Mouse (Mus musculus) 3T3-L1 (cell line): Measurements from ENCODE around the gene Scube1.
A peak's percentile ranks its signal among the peaks of the same experiment; 100 is the strongest.

Source experiments
- DNase-seq: peaks from one replicate; pipeline ENCODE4 v3.0.0-alpha.2; 2015; ENCODE audit warnings: low read depth, low spot score

Scube1 gene

DNA sequence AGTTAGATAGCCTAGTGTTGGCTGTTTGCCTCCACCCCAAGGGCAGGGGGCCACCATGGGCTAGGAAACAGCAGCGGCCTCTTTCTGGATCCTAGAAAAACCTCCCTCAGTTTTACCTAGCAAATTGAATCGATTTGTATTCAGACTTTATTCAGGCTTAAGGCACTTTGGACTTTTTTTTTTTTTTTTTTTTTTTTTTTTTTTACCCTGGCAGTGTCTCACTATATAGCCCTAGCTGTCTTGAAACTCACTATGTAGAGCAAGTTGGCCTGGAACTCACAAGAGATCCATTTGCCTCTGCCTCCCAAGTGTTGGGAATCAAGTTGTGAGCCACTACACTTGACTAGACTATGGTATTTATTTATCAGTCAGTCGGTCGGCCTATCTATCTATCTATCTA is 128.0 kb downstream of the Scube1 start:
- no peak for DNase-seq

DNA sequence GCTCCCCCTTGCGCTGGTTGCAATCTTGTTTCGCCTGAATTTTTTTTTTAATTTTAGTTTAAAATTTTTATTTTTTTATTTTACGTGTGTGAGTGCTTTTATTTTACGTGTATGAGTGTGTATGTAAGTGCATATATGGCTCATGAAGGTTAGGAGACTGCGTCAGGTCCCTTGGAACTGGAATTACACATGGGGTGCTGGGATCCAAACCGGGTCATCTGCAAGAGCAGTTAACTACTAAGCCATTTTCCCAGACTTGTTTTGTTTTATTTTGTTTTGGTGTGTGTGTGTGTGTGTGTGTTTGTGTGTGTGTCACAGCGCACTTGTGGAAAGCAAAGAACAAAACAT is 129.5 kb downstream of the Scube1 start:
- peak; percentile 16 for DNase-seq

DNA sequence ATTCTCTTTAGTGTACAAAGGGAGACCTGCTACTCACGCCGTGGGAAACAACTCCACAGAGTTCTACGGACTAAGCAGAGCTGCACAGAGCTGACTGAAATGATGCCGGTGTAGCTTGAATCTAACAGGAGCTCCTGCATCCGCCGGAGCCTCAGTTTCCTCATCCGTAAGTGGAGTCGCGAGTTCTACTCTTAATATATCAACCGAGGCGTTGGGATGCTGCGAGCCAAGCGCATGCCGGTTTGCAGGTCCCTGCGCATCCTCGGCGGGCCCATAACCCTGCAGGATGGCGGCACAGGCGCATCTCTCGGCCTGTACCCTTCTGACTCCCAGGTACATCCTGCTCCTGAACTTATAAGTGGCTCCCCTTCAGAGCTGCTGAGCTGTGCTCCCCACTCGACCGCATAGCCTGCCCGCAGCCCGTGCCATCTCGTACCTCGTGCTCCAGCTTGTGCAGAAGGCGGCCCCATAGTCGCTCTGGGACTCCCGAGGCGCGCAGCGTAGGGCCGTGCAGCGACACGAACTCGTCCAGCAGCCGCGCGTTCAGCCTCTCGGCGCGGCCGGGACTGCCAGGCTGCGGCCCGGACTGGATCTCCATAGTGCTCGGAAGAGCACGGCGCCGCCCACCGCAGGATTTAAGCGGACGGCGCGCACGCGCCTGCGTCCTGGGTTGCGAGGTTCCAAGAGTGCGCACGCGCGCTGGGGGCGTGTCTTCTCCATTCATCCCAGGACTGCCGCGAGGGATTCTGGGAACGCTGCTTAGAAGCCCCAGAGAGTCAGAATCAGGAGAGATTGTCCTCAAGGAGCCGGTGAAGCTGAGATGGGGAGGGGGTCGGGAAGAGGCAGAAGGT is 130.1 kb downstream of the Scube1 start, which contains the start of gene Ttll12:
Gene Ttll12, minus strand, starts transcription at position 645 of the 851 bp plus-strand sequence.
- DNase-seq = peak; percentile 97

DNA sequence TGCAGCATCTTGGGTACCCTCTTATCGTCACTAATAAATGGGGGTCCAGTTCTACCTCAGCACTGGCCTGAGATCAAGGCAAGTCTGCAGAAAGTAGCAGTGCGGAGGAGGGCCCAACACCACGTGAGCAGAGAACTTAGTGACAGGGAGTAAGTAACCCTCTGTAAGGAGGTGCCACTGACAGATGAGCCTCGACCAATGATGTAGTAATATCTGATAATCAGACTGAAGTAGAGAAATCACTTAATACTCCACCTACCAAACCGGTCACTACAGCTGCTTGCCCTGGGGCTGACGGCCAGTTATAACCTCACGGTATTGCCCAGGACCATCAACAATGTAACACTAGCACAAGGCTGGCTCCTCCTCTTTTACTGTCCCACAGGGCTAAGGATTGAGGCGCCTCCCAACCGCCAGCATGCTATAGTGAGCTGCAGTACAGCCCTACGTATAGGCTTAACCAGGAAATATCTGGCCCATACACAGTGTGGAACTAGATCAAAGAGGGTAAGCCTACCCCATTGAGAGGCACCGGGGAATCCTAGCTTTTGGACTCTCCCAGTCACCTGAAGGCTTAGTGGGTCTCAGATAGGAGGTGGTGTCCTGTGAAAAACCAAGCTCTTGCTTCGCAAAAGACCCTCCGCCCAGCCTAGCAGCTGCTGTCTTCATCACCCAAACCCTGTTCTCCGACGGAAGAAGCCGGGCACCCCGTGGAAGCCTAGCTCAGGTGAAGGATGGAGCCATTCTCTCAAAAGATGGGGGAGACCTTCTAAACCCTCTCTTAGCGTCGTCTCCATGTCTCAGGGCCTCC is 130.9 kb downstream of the Scube1 start:
- DNase-seq = peak; percentile 80

DNA sequence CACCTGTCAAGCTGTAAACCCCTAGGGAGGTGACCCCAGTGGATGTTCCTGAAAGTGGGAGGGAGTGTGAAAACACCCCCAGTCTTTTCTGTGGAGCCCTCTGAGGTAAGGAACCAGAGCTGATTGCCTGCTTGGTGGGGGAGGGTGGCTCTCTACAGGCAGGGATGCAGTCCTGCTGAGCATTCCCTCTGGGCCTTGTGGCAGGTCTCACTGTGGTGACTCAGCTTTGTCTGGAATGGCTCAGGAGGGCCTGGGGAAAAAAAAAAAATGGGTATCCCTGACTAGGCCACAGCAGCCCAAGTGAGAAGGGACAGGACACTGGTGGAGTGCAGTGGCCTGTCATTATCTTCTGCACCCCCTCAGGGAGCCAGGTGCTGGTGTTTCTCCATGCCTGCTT is 131.6 kb downstream of the Scube1 start:
- DNase-seq = peak; percentile 78

DNA sequence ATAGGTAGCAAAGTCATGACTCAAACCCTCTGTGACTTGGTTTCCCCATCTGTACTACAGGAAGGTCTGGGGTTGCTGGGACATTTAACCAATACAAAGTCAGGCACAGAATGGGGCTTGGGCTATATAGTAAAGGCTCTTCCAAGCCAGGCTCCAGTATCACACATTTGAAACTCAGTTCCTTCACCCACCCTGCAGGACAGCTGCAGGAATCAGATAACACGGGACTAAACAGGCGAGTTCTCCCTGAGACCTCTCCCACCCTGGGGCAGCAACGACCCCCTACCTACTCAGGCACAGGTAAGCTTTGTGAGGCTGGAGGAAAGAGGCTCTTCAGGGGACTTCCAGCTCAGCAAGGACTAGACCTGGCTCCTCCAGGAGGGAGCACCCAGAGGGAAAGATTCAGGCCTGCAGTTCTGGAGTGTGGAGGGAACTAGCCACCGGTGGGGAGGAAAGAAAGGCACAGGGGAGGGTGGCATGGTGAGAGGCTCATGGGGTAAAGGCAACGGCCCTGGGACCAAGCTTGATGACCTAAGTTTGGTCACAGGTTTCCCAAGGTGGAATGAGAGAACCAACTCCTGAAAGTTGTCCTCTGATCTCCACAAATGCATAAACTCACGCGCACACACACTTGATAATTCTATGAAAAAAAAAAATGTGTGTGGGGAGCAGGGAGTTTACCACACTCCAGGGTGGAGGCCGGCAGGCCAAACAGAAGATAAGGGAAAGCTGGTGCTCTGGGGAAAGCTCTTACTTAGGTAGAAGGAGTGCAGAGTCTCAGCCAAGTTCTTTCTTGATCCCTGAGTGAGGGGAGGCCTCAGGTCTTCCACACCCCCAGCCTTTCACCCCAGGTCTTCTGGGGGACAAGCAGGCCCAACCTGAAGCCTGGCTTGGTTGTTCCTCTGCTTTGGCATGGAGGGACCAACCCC is 132.3 kb downstream of the Scube1 start:
- no peak for DNase-seq

DNA sequence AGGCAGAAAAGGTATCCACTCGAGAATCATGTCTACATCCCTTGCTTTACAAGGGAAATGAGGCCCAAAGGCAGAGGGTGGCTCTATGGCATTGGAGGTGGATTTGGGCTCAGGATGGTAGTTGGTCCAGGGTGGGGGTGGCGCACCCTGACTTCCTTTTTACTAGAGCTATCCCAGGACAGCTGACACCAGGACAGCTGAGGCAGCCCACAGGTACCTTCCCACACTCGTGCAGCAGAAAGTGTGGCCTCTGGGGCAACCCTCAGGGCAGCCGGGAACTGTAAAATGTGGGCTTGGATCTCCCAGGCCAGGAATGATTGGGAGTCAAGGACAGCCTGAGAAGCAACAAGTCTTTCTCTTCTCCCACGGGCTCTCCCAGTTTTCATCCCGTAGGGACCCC is 133.1 kb downstream of the Scube1 start:
- no peak for DNase-seq

DNA sequence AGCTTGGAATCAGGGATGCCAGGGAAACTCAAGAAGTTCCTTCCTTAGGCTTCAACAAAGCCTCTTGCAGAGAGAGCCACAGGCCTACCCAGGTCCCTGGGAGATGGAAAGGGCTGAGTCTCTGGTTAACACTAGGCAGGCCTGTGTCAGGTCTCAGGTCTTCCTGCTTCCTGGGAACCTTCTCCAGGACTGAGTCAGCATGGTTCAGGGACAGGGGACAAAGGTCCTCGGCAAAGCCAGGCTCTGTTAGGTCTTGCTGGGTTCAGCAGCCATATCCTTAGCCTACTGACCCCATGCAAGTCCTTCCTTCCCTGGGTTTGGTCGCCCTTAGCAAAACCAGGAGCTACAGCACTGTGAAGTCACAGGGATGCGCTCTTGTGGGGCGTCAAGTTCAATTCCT is 134.0 kb downstream of the Scube1 start:
- no peak for DNase-seq

DNA sequence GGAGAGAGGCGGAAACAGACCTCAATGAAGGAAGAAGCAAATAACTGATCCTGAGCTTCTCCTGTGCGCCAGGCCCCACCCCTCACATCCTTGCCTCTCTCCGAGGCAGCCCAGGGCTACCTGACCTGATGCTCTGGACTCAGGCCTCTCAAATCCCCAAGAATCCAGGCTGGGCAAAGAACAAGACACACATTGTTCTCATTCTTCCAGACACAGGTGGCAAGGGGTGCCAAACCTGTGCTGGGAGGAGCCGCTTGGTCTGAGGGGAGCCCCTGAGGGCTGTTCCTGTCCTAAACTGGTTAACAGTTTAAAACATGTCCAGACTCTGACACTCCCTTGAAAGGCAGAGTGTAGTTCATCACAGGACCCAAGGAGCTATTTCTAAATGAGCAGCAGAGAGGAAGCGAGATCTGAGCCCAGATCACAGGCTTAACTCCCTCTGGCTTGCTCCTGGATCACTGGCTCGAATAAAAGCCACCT is 140.0 kb downstream of the Scube1 start:
- no peak for DNase-seq

DNA sequence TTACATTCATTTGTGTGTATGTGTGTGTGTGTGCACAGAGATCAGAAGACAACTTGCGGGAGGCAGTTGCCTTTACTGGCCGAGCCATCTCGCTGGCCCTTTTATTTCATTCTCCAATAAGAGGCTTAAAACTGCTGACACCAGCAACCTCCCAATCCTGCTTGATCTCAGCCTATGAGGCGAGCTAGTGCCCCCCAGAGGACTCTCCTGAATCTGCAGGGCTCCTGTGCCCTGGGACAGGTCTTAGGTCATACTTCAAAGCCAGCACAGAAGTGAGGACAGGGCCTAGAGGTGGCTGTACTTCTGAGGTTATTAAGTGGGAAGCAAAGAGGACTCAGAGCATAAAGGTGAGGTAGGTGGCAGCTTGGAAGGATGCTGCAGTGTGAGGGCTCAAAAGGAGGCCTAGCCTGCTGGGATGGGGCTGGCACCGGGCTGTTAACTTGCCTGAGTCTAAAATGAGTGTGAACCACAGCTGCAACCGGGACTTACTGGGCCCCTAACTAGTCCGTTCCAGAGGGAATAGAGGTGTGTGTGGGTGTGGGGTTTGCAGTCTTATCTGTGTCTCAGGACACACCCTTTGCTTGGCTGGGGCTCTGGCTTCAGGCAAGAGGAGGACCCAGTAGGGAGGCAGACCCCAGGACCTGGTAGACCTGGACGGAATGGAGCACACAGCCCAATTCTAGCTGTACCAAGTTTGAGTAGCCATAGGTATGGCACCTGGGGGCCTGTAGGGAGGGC is 141.2 kb downstream of the Scube1 start:
- DNase-seq = peak; percentile 62

DNA sequence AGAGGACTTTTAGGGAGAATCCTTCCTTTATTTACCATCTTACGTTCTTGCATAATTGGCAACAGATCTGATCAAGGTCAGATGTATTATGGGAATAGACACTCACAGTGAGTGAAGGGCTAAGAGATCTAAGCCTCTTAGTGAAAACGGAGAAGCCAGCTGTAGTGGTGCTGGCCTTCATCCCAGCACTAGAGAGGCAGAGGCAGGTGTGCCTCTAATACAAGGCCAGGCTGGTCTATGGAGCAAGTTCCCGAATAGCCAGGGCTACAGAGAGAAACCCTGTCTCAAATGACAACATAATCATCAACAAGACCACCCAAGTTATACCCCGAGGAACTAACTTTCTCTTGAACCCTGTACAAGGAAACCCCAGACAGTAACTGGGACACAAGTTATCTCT is 141.9 kb downstream of the Scube1 start:
- no peak for DNase-seq

DNA sequence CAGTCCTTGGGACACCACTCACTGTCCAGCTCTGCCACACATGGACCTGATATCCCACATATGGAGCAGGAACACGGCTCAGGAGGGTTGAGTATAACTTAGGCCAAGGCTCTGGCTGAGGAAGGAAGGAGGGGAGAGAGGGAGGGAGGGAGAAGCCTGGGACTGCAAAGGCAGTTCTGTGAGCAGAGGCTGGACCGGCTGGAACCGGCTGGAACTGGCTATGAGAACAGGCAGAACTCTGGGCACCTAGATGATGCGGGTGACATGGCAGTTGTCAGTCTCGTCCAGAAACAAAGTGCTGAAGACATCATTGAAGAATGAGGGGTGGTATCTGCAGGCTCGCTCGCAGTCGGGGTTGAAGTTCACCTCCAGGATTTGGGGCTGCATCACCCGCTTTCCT is 148.2 kb downstream of the Scube1 start:
- DNase-seq = no peak

DNA sequence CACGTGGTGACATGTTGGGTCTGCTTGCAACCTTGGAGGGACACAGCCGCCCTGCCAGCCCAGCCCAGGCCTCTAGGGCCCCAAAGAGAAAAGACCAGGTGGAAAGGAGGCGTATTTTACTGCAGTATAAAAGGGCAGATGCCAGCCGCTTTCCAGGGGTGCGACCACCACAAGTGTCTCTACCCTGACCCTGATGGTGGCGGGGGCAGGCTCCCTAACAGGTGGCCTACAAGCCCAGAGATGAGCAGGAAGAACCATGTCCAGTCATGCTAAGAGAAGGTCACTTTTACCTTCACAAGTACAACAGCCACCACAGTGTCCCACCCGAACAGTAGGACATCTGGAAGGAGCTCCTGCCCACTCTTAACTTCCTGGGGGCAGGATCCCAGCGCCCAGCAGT is 149.3 kb downstream of the Scube1 start:
- no peak for DNase-seq

DNA sequence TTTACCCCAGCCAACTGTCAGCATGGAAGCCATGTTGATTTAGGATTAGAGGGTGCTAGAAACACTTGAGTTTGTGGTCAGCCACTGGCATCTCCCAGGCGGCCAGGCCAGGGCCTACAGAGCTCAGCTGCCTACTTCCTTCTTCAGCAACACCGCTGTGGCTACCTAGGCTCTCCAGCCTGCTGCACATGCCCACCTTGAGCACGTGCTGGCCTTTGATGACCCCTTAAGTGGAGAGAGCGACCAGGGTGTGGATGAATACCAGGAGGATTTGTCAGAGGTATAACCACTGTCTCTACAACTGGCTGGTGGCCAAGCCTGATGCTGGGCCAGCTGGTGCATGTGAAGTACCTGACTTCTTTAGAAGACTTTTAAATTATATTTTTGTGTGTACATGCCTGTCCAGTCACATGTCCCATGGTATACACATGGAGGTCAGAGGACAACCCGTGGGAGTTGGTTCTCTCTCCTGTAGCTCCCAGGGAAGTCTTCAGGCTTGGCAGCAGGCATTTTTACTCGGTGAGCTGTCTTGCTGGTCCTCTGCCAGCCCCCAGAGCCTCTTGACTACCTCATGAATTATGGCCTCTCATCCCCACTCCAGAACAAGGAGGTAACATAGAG is 150.0 kb downstream of the Scube1 start:
- DNase-seq = peak; percentile 98

DNA sequence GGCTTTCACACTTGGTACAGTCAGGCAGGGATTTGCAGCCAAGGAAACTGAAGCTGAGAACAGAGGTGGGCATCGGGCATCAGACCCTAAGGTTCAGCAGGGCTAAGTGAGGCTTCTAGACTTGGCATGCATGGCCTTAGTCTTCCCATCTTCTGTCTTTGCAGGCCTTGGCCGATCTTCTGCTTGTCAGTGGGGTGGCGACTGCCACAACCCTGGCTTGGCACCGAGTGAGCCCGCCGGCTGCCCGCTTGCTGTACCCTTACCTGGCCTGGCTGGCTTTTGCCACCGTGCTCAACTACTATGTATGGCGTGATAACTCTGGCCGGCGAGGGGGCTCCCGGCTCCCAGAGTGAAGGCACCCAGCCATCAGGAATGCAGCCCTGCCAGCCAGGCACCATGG is 151.2 kb downstream of the Scube1 start:
- DNase-seq = no peak

DNA sequence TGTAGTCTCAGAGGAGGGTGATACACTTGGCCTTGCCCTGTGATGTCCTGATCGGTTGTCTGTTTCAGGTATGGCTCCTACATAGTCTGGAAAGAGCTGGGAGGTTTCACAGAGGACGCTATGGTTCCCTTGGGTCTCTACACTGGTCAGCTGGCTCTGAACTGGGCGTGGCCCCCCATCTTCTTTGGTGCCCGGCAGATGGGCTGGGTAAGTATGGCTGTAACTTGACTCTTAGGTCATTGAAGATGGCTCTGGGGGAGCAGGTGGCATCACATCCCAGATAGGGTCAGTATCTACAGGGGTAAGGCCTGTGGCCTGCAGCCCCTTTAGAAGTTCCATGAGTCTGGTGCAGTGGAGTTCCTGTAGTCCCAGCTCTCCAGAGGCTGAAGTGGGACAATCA is 152.7 kb downstream of the Scube1 start:
- DNase-seq = no peak

DNA sequence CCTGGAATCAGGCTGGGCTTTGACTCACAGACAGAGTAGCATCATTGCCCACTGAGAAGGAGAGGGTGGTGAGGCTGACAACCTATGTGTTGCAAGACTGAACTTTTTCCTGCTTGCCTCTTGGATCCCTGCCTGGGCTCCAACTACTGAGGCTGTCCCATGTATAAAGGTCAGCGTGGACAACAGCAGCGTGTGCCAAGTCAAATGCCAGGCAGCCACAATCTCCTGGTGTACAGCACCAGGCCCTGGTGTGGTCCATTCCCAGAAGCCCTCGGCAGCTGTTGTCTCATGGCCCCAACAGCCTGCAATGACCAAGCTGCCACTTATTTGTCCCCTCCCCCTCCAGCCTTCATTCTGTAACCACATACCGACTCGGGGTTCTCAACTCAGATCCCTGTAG is 153.2 kb downstream of the Scube1 start:
- peak; percentile 78 for DNase-seq

DNA sequence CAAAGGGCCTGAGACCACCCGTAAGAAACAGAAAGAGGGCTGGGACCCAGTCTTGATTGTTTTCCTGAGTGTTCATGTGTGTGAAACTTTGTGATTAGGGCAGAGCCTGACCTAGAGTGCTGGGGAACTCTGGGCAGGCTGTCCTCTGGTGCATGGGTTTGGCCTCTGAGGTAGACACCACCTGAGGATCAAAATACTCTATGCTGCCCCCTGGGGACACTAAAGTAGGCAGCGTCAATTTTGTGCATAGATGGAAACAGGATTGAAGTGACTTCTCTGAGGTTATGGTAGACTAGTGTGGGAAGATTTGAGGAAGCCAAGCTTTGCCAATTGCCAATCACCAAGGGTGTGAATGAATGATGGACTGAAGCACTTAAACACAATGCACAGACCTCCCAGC is 154.2 kb downstream of the Scube1 start:
- DNase-seq = no peak

DNA sequence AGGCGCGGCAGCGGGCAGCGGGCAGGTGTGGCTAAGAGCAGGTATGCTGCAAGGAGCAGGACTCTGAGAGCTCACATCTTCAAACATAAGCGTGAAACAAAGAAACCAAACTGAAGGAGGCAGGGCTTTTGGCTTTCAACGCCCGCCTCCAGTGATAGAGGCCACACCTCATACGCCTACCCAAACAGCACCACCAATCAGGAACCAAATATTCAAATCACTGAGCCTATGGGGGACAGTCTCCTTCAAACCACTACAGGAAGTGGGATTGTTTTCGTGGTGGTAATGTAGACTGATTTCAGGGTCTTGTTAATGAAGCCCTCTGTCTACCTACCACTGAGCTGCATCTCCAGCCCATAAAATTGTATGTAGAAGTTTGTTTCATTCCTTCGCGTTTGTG is 155.1 kb downstream of the Scube1 start:
- no peak for DNase-seq

DNA sequence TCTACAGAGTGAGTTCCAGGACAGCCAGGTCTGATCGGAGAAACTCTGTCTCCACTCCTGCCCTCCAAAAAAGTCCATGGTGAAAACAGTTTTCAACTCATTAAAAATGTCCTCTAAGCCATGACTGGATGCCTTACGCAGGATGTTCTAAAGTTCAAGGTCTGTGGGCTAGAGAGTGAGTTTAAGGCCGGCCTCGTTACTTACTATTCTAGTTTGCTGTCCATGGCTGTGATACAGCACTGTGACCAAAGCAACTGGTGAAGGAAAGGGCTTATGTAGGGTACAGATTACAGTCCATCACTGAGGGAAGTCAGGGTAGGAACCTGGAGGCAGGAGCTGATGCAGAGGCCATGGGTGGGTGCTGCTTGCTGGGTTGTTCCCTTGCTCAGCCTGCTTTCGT is 156.3 kb downstream of the Scube1 start:
- no peak for DNase-seq

DNA sequence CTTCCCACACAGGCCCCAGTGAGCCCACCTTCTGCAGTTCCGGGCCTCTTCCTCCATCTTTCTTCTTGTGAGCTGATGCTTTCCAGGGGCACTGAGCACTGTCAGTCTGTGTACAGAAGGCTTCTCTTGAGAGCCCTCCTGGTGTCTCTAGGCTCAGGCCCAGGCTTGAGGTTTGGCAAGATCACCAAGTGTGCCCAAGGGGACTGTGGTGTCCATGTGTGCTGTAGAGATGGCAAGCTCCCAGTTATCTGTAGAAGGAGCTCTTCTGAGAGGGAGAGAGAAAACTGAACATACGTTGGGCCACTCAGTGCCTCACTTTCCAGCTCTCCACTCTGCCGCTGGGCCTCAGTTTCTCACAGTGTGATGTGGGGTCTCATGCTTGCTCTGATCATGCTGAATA is 157.1 kb downstream of the Scube1 start:
- peak; percentile 82 for DNase-seq
